Mouse (Mus musculus): Measurements from ENCODE around the gene Hspg2.

GRCm38 (mm10) chr4:137512897-137513296 lies 44.3 kb downstream of the Hspg2 start:
- TF ChIP-seq TAL1 (IDR thresholded peaks at IDR 0.05; ENCODE audit: low read length) (no peak), GATA1 (IDR thresholded peaks at IDR 0.05; ENCODE audit: low read length) (no peak)
